Mouse (Mus musculus): ENCODE data around the gene Ndufaf3.

The Ndufaf3 gene

GRCm38 (mm10) chr9:108573774-108574690 lies 6.8 kb upstream of the Ndufaf3 start:
- no peak for DNase-seq (ENCODE audit: low spot score in 2 of 2)

GRCm38 (mm10) chr9:108572321-108572720 lies 5.1 kb upstream of the Ndufaf3 start:
- no peak for DNase-seq (ENCODE audit: low spot score in 2 of 2)

GRCm38 (mm10) chr9:108571401-108571973 lies 4.3 kb upstream of the Ndufaf3 start:
- no peak for DNase-seq (ENCODE audit: low spot score in 2 of 2)

GRCm38 (mm10) chr9:108570207-108570896 lies 3.1 kb upstream of the Ndufaf3 start:
- DNase-seq (ENCODE audit: low spot score in 2 of 2) = peak; percentile 76 to 83

GRCm38 (mm10) chr9:108569381-108570206 lies 2.4 kb upstream of the Ndufaf3 start, which contains the start of gene Dalrd3:
Gene Dalrd3 (plus strand): TSS chr9:108569886.
- DNase-seq (ENCODE audit: low spot score in 2 of 2) = peak; percentile 89 to 94

- no peak for DNase-seq (ENCODE audit: low spot score in 2 of 2)
Measured at GRCm38 (mm10) chr9:108568511-108568921, 1.3 kb upstream of the Ndufaf3 start.

GRCm38 (mm10) chr9:108567931-108568419 lies 741 bp upstream of the Ndufaf3 start:
- DNase-seq (ENCODE audit: low spot score in 2 of 2) = no peak

GRCm38 (mm10) chr9:108565881-108566814 lies 1.1 kb downstream of the Ndufaf3 start:
- peak in 1 of 2 experiments; percentile 45 for DNase-seq (ENCODE audit: low spot score in 2 of 2)

GRCm38 (mm10) chr9:108564131-108564530 lies 3.1 kb downstream of the Ndufaf3 start:
- no peak for DNase-seq (ENCODE audit: low spot score in 2 of 2)

GRCm38 (mm10) chr9:108563671-108564070 lies 3.6 kb downstream of the Ndufaf3 start:
- DNase-seq (ENCODE audit: low spot score in 2 of 2) = no peak

- peak; percentile 91 to 97 for DNase-seq (ENCODE audit: low spot score in 2 of 2)
Measured at GRCm38 (mm10) chr9:108560227-108560841, 6.9 kb downstream of the Ndufaf3 start, which contains the start of gene Impdh2. Gene Impdh2 (plus strand): TSS chr9:108560286.

GRCm38 (mm10) chr9:108559169-108559568 lies 8.1 kb downstream of the Ndufaf3 start:
- DNase-seq (ENCODE audit: low spot score in 2 of 2) = no peak

GRCm38 (mm10) chr9:108546875-108547274 lies 20.4 kb downstream of the Ndufaf3 start:
- no peak for DNase-seq (ENCODE audit: low spot score in 2 of 2)

GRCm38 (mm10) chr9:108545986-108546385 lies 21.2 kb downstream of the Ndufaf3 start:
- no peak for DNase-seq (ENCODE audit: low spot score in 2 of 2)

- DNase-seq (ENCODE audit: low spot score in 2 of 2) = no peak
Measured at GRCm38 (mm10) chr9:108540846-108541245, 26.4 kb downstream of the Ndufaf3 start.

GRCm38 (mm10) chr9:108531496-108531895 lies 35.7 kb downstream of the Ndufaf3 start:
- DNase-seq (ENCODE audit: low spot score in 2 of 2) = no peak

- DNase-seq (ENCODE audit: low spot score in 2 of 2) = no peak
Measured at GRCm38 (mm10) chr9:108530954-108531353, 36.3 kb downstream of the Ndufaf3 start.

- no peak for DNase-seq (ENCODE audit: low spot score in 2 of 2)
Measured at GRCm38 (mm10) chr9:108525400-108525799, 41.8 kb downstream of the Ndufaf3 start.

GRCm38 (mm10) chr9:108523341-108523740 lies 43.9 kb downstream of the Ndufaf3 start:
- DNase-seq (ENCODE audit: low spot score in 2 of 2) = no peak

GRCm38 (mm10) chr9:108521604-108522003 lies 45.6 kb downstream of the Ndufaf3 start:
- no peak for DNase-seq (ENCODE audit: low spot score in 2 of 2)

All from right cerebral cortex, adult 2 months (tissue).